Mouse (Mus musculus): ENCODE results near the gene Olfr315. TPM values are rescaled to one million over a fixed set of nuclear protein-coding genes. Genes with fewer than 3 reads are reported as not detected.

Gene Olfr315
- polyA plus RNA-seq, 1 experiment from 2014 or later = not detected

DNA sequence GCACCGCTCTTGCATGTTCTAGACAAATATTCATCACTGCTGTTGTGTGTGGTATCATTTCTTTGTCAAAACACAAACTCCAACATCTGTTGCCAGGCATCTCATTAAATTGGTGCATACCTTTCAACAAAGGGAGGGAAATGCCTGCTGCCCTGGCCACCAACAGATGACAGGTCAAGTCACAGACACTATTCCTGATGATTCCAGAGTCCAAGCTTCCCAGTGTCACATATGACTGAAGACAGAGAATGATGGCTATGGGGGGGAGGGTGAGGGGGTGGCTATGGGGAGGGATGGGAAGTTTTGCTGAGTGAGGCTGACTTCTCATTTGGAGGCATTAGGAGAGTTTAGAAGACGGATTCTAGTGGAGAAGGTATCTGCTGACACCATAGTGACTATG is 11.2 kb downstream of the Olfr315 start:
- Histone ChIP-seq H3K9ac (ENCODE audit: low read depth, low read length) (no peak overlapping the region), H3K4me3 (ENCODE audit: low read depth, low read length) (no peak overlapping the region), H3K27me3 (replicated peaks; ENCODE audit: control insufficient read depth, insufficient read depth, low read length) (no peaks in the 10 kb centered on the region), H3K9me3 (ENCODE audit: control insufficient read depth, low read length) (no peaks in the 10 kb centered on the region), H3K36me3 (ENCODE audit: control insufficient read depth, insufficient read depth, low read length) (no peaks in the 10 kb centered on the region), H3K4me1 (replicated peaks; ENCODE audit: control insufficient read depth, insufficient read depth, low read length) (no peaks in the 10 kb centered on the region), H3K27ac (ENCODE audit: low read depth, low read length) (no peak overlapping the region), H3K4me2 (no peak overlapping the region)
- WGBS = 68% methylated on average over 2 of the region's 2 CpGs
- DNase-seq (ENCODE audit: low spot score) = no peak
- ATAC-seq (replicated peaks; ENCODE audit: low FRiP score) = no peak

DNA sequence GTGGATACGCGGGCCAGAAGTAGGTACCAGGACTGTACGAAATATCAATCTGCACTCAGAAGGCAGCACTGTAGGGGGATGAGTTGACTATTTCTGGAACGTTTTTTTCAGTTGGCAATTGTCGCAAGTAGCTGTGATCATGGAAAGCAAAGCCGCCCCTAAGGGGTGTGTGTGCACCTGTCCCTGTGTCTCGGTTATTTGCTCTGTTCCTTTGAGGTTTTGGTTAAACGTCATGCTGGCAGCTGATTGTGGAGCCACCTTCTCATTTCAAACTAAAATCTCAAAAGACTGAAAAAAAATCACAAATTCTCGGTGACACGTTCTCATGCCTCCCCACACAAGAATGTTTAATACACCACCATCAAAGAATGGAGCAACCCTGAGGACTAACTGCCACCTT is 14.7 kb downstream of the Olfr315 start:
- H3K36me3 ChIP-seq (ENCODE audit: control insufficient read depth, insufficient read depth, low read length) = no peaks in the 10 kb centered on the region
- DNase-seq (ENCODE audit: low spot score) (no peak), ATAC-seq (replicated peaks; ENCODE audit: low FRiP score) (no peak)
- H3K4me1 ChIP-seq (replicated peaks; ENCODE audit: control insufficient read depth, insufficient read depth, low read length) = no peaks in the 10 kb centered on the region
- H3K27me3 ChIP-seq (replicated peaks; ENCODE audit: control insufficient read depth, insufficient read depth, low read length) = no peaks in the 10 kb centered on the region
- no peak overlapping the region for H3K4me2 ChIP-seq
- no peak overlapping the region for H3K9ac ChIP-seq (ENCODE audit: low read depth, low read length)
- WGBS = 81% methylated on average over 10 of the region's 10 CpGs
- no peak overlapping the region for H3K4me3 ChIP-seq (ENCODE audit: low read depth, low read length)
- no peak overlapping the region for H3K27ac ChIP-seq (ENCODE audit: low read depth, low read length)
- no peaks in the 10 kb centered on the region for H3K9me3 ChIP-seq (ENCODE audit: control insufficient read depth, low read length)

DNA sequence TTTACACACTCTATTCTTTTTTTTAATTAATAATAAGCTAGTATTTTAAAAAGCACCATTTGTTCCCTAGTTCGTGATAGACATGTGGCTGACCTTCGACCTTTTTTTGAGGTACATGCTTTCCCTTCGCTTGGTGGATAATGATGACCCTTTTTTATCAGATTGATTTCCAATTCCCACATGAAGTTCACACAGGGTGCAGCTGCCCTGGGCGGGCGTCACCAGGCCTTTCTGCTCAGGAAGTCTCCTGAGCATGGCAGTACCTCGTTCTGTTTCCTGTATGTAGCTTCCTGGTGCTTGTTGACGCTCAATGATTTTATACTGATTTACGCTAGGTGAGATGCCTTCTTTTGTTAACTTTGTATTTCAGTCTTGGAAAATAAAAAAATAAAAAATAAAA is 15.4 kb downstream of the Olfr315 start:
- no peak overlapping the region for H3K9ac ChIP-seq (ENCODE audit: low read depth, low read length)
- no peak overlapping the region for H3K4me2 ChIP-seq
- DNase-seq (ENCODE audit: low spot score) (no peak), ATAC-seq (replicated peaks; ENCODE audit: low FRiP score) (no peak)
- 70% methylated on average over 8 of the region's 8 CpGs for WGBS
- no peaks in the 10 kb centered on the region for H3K4me1 ChIP-seq (replicated peaks; ENCODE audit: control insufficient read depth, insufficient read depth, low read length)
- H3K36me3 ChIP-seq (ENCODE audit: control insufficient read depth, insufficient read depth, low read length) = no peaks in the 10 kb centered on the region
- no peaks in the 10 kb centered on the region for H3K9me3 ChIP-seq (ENCODE audit: control insufficient read depth, low read length)
- no peak overlapping the region for H3K4me3 ChIP-seq (ENCODE audit: low read depth, low read length)
- H3K27ac ChIP-seq (ENCODE audit: low read depth, low read length) = no peak overlapping the region
- no peaks in the 10 kb centered on the region for H3K27me3 ChIP-seq (replicated peaks; ENCODE audit: control insufficient read depth, insufficient read depth, low read length)

DNA sequence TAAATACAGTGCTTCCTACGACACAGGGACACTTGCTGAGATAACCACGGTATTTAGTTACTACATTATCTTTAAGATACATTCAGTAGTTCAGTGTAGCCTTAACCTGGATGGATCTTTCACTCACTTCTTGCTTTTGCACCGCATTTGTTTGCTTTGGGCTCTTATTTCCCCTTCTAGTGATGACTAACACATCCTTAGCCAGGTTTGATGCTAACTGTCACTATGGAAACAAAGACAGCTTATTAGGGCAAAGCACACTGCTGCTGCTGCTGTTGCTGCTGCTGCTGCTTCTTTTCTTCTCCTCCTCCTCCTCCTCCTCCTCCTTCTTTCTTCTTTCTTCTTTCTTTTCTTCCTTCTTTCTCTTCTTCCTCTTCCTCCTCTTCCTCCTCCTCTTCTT is 16.5 kb downstream of the Olfr315 start:
- DNase-seq (ENCODE audit: low spot score) = no peak
- Histone ChIP-seq H3K4me1 (replicated peaks; ENCODE audit: control insufficient read depth, insufficient read depth, low read length) (no peaks in the 10 kb centered on the region), H3K4me3 (ENCODE audit: low read depth, low read length) (no peak overlapping the region), H3K27me3 (replicated peaks; ENCODE audit: control insufficient read depth, insufficient read depth, low read length) (no peaks in the 10 kb centered on the region), H3K36me3 (ENCODE audit: control insufficient read depth, insufficient read depth, low read length) (no peaks in the 10 kb centered on the region), H3K27ac (ENCODE audit: low read depth, low read length) (no peak overlapping the region), H3K9me3 (ENCODE audit: control insufficient read depth, low read length) (no peaks in the 10 kb centered on the region), H3K4me2 (no peak overlapping the region), H3K9ac (ENCODE audit: low read depth, low read length) (no peak overlapping the region)
- ATAC-seq (replicated peaks; ENCODE audit: low FRiP score) = no peak
- WGBS = 31% methylated on average over 3 of the region's 3 CpGs

DNA sequence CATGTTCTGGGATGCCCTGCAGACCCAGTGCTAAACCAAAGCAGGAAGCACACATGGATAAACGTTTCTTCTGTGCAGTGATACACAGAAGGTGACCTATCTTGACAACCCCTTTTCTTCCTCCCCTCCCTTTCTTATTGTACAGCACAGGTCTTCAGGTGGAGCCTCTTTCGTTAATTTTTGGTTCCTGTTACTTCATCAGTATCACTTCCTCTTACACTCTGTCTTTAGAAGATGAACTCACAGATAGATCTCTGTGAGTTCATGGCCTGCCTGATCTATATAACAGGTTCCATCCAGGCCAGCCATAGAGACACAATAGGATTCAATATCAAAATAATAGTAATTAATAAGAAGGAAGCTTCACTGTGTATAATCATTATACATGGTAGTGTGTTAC is 17.1 kb downstream of the Olfr315 start:
- no peak for ATAC-seq (replicated peaks; ENCODE audit: low FRiP score)
- 35% methylated on average over 2 of the region's 2 CpGs for WGBS

DNA sequence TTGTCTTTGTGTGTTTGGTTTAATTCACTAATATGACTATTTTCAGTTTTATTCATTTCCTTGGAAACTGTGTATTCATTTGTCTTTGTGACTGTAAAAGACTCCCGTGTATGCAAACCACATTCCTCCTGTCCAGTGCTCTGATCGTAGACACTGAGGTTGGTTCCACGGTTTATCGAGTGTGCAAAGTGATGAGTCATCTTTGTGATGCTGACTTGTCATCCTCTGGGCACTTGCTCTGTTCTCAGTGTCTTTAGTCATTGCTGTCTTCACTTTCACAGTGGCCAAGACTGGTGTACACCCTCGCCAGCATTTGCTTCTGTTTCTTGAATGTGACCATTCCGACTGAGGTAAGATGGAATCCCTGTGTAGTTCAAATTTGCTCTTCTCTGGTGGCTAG is 17.7 kb downstream of the Olfr315 start:
- Histone ChIP-seq H3K4me1 (replicated peaks; ENCODE audit: control insufficient read depth, insufficient read depth, low read length) (no peaks in the 10 kb centered on the region), H3K4me3 (ENCODE audit: low read depth, low read length) (no peak overlapping the region), H3K9ac (ENCODE audit: low read depth, low read length) (no peak overlapping the region), H3K4me2 (no peak overlapping the region), H3K36me3 (ENCODE audit: control insufficient read depth, insufficient read depth, low read length) (no peaks in the 10 kb centered on the region), H3K27me3 (replicated peaks; ENCODE audit: control insufficient read depth, insufficient read depth, low read length) (no peaks in the 10 kb centered on the region), H3K9me3 (ENCODE audit: control insufficient read depth, low read length) (no peaks in the 10 kb centered on the region), H3K27ac (ENCODE audit: low read depth, low read length) (no peak overlapping the region)
- ATAC-seq (replicated peaks; ENCODE audit: low FRiP score) (no peak), DNase-seq (ENCODE audit: low spot score) (no peak)
- WGBS = 72% methylated on average over 6 of the region's 6 CpGs

More for the DNA sequence above, 17.1 kb downstream of the Olfr315 start:
- no peak overlapping the region for H3K4me2 ChIP-seq
- H3K9me3 ChIP-seq (ENCODE audit: control insufficient read depth, low read length) = no peaks in the 10 kb centered on the region
- no peaks in the 10 kb centered on the region for H3K4me1 ChIP-seq (replicated peaks; ENCODE audit: control insufficient read depth, insufficient read depth, low read length)
- no peaks in the 10 kb centered on the region for H3K27me3 ChIP-seq (replicated peaks; ENCODE audit: control insufficient read depth, insufficient read depth, low read length)
- H3K27ac ChIP-seq (ENCODE audit: low read depth, low read length) = no peak overlapping the region
- H3K4me3 ChIP-seq (ENCODE audit: low read depth, low read length) = no peak overlapping the region
- no peak for DNase-seq (ENCODE audit: low spot score)
- H3K9ac ChIP-seq (ENCODE audit: low read depth, low read length) = no peak overlapping the region
- no peaks in the 10 kb centered on the region for H3K36me3 ChIP-seq (ENCODE audit: control insufficient read depth, insufficient read depth, low read length)

DNA sequence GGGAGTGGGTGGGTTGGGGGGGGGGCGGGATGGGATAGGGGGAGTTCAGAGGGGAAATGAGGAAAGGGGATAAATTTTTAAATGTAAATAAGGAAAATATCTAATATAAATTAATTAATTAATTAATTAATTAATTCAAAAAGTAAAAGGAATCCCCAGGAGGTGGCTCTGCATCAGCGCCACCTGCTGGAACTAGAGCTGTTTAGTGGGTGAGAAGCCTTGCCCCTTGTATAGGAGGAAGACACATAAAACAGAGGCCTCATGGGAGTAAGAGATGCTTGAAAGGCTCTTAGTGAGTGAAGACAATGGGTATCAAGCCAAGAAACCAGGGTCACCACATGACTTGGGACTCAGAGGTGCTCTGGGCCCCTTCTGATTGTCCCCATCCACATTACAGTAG is 22.9 kb downstream of the Olfr315 start:
- no peaks in the 10 kb centered on the region for H3K4me1 ChIP-seq (replicated peaks; ENCODE audit: control insufficient read depth, insufficient read depth, low read length)
- H3K27ac ChIP-seq (ENCODE audit: low read depth, low read length) = no peak overlapping the region
- H3K36me3 ChIP-seq (ENCODE audit: control insufficient read depth, insufficient read depth, low read length) = no peaks in the 10 kb centered on the region
- no peak overlapping the region for H3K4me2 ChIP-seq
- 77% methylated on average over 2 of the region's 2 CpGs for WGBS
- H3K4me3 ChIP-seq (ENCODE audit: low read depth, low read length) = no peak overlapping the region
- H3K9ac ChIP-seq (ENCODE audit: low read depth, low read length) = no peak overlapping the region
- ATAC-seq (replicated peaks; ENCODE audit: low FRiP score) = no peak
- no peaks in the 10 kb centered on the region for H3K9me3 ChIP-seq (ENCODE audit: control insufficient read depth, low read length)
- no peaks in the 10 kb centered on the region for H3K27me3 ChIP-seq (replicated peaks; ENCODE audit: control insufficient read depth, insufficient read depth, low read length)
- DNase-seq (ENCODE audit: low spot score) = no peak

DNA sequence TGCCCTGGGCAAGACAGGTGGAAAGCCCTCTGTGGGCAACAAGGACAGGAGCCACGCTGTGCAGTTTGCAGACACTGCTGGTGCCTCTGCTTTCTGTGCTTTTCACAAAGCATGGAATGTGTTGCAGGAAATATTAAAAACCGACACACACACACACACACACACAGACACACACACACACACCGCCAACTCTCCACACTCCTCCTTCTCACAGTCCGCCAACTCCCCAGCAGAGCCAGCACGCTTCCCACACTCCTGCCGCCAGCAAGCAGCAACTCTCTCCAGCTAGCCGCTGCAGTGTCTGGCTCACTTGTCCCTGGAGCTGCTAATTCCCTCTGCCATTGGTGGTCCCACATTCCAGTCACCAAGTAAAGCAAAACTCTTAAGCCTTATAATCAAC is 23.9 kb downstream of the Olfr315 start:
- Histone ChIP-seq H3K27ac (ENCODE audit: low read depth, low read length) (no peak overlapping the region), H3K9ac (ENCODE audit: low read depth, low read length) (no peak overlapping the region), H3K9me3 (ENCODE audit: control insufficient read depth, low read length) (no peaks in the 10 kb centered on the region), H3K4me3 (ENCODE audit: low read depth, low read length) (no peak overlapping the region), H3K36me3 (ENCODE audit: control insufficient read depth, insufficient read depth, low read length) (no peaks in the 10 kb centered on the region), H3K4me1 (replicated peaks; ENCODE audit: control insufficient read depth, insufficient read depth, low read length) (no peaks in the 10 kb centered on the region; the same call in 1 of the 2 replicates), H3K4me2 (no peak overlapping the region), H3K27me3 (replicated peaks; ENCODE audit: control insufficient read depth, insufficient read depth, low read length) (no peaks in the 10 kb centered on the region)
- ATAC-seq (replicated peaks; ENCODE audit: low FRiP score) = no peak
- DNase-seq (ENCODE audit: low spot score) = no peak
- 80% methylated on average over 7 of the region's 7 CpGs for WGBS

DNA sequence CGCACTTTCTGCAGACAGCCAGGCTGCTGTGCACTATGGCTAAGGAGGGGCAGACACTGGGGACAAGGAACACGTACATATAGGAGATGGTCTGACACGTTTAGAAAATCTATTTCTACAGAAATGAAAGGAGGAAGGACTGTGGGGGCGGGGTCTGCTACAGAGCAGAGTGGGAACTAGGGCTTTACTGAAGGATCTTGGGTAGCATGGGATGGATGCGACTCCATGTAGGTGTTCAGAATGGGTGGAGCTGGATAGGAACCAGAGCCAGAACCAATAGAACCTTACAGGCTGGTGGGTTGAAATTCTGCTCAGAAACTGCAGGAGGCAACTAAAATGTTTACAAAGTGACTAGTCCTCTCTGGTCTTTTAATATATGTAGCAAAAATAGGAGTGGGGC is 26.8 kb downstream of the Olfr315 start:
- Histone ChIP-seq H3K4me3 (ENCODE audit: low read depth, low read length) (no peak overlapping the region), H3K27me3 (replicated peaks; ENCODE audit: control insufficient read depth, insufficient read depth, low read length) (no peaks in the 10 kb centered on the region), H3K4me1 (replicated peaks; ENCODE audit: control insufficient read depth, insufficient read depth, low read length) (no peaks in the 10 kb centered on the region; the same call in 1 of the 2 replicates), H3K4me2 (no peak overlapping the region), H3K9ac (ENCODE audit: low read depth, low read length) (no peak overlapping the region), H3K9me3 (ENCODE audit: control insufficient read depth, low read length) (no peaks in the 10 kb centered on the region), H3K36me3 (ENCODE audit: control insufficient read depth, insufficient read depth, low read length) (no peaks in the 10 kb centered on the region), H3K27ac (ENCODE audit: low read depth, low read length) (no peak overlapping the region)
- ATAC-seq (replicated peaks; ENCODE audit: low FRiP score) = no peak
- WGBS = 66% methylated on average over 5 of the region's 5 CpGs
- no peak for DNase-seq (ENCODE audit: low spot score)
